Mouse (Mus musculus) E14TG2a.4 (cell line): Measurements from ENCODE around the gene Cntn1.

Experiments used
- CTCF ChIP-seq: conservative IDR thresholded peaks from 2 replicates; pipeline ENCODE4 v1.5.1; 2014; ENCODE audit warnings: low read length
- POU5F1 ChIP-seq: IDR thresholded peaks from 2 replicates; pipeline ENCODE4 v1.6.1; 2014; ENCODE audit warnings: low read length, borderline replicate concordance

DNA sequence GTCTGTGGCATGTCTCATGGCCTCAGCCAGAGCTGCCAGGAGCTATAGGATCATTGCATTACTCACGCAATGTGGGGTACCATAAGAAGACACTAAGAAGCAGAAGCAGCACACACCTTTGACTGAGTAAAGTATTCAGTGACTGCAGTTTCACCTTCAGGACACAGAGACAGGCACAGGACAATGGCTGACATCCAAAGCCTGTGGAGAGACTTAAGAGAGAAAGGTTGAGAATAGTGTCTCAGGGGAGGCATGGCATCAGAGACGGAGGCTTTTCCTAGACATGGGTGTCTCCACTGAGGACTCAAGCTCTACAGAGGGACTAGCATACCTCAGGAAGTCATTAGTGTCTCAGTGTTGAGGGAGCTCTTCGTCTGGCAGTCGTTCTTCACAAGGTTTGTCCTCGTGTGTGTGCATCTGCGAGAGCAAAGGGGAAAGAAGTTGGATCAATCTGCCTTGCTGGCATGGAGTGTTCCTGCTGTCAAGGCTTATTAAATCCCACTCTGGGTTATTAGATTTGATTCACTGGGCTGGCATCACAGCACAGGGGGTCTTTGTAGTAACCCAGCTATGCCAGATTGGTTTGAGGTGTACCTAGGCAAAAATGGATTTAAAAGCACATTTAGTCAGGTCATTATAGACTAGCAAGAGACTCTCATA is 149.5 kb downstream of the Cntn1 start:
- no peak for TF ChIP-seq CTCF
- no peak for TF ChIP-seq POU5F1
